Mouse (Mus musculus) lung, embryonic 16.5 days (tissue): ENCODE measurements around the gene Ccnd3. TPM values are rescaled to one million over a fixed set of nuclear protein-coding genes. Genes with fewer than 3 reads are reported as not detected.
A peak's percentile ranks its signal among the peaks of the same experiment; 100 is the strongest.
"Not testable (repeated sequence)": the region's sequence is repeated elsewhere in the genome, so short reads cannot be mapped to it uniquely, and the experiment has no call there.

Source experiments
- ATAC-seq: fragments of 200-750 bp; cut with Nextera tagmentation; 2 replicates; pipeline ENCODE4 v1.8.0; 2017; ENCODE audit warnings: low read depth, mild to moderate bottlenecking, moderate library complexity
- H3K27ac ChIP-seq: fragments of 300-500 bp; sonication (generic); 2 replicates; pipeline ENCODE4 v1.5.1; 2014; ENCODE audit warnings: mild to moderate bottlenecking, control low read depth, low read length
- H3K27me3 ChIP-seq: fragments of 300-500 bp; sonication (generic); 2 replicates; pipeline ENCODE4 v1.6.1; 2014; ENCODE audit warnings: low read depth, low read length, mixed read lengths; ENCODE audit not compliant: control insufficient read depth, insufficient read depth
- H3K36me3 ChIP-seq: fragments of 300-500 bp; sonication (generic); 2 replicates; pipeline ENCODE4 v1.6.1; 2014; ENCODE audit warnings: low read length; ENCODE audit not compliant: control insufficient read depth, insufficient read depth
- H3K4me1 ChIP-seq: fragments of 300-500 bp; sonication (generic); replicated peaks from 2 replicates; pipeline ENCODE4 v1.6.1; 2014; ENCODE audit warnings: low read length, mixed read lengths; ENCODE audit not compliant: control insufficient read depth, insufficient read depth
- H3K4me2 ChIP-seq: fragments of 300-500 bp; sonication (generic); 2 replicates; pipeline ENCODE4 v1.6.1; 2014; ENCODE audit warnings: low read depth, low read length, control low read depth
- H3K4me3 ChIP-seq: fragments of 300-500 bp; sonication (generic); 2 replicates; pipeline ENCODE4 v1.5.1; 2014; ENCODE audit warnings: mild to moderate bottlenecking, low read length, control low read depth
- H3K9ac ChIP-seq: fragments of 300-500 bp; sonication (generic); 2 replicates; pipeline ENCODE4 v1.6.1; 2014; ENCODE audit warnings: low read length, control low read depth
- H3K9me3 ChIP-seq: fragments of 300-500 bp; sonication (generic); 2 replicates; pipeline ENCODE4 v1.6.1; 2016; ENCODE audit warnings: low read length; ENCODE audit not compliant: control insufficient read depth
- WGBS: fragments of 180-500 bp; shearing (Covaris S2); extraction: QIAGEN DNeasy Blood & Tissue Kit; methylation state at CpG from one replicate; pipeline ENCODE4 v1.1.7; 2014; 5-methylcytosine and 5-hydroxymethylcytosine counted together
- polyA plus RNA-seq: library from polyadenylated mRNA; unstranded; fragments of >200 nt; fragmentation: Nextera tagmentation; extraction: Ambion mirVana; gene quantifications from 2 replicates; pipeline ENCODE4 v1.2.1, GENCODE M21; 2015

Ccnd3 gene
- polyA plus RNA-seq, 1 experiment from 2014 or later: 258 TPM

- Histone ChIP-seq H3K4me2 (no peak overlapping the region), H3K9me3 (no peaks in the 10 kb centered on the region)
Measured at GRCm38 (mm10) chr17:47492731-47493130, 12.1 kb upstream of the Ccnd3 start.

GRCm38 (mm10) chr17:47493653-47494052, 11.2 kb upstream of the Ccnd3 start:
- Histone ChIP-seq H3K4me1 (no peaks in the 10 kb centered on the region), H3K36me3 (peaks cover 55% of the 10 kb centered on the region), H3K4me3 (no peak overlapping the region), H3K27me3 (no peaks in the 10 kb centered on the region), H3K4me2 (no peak overlapping the region), H3K9me3 (no peaks in the 10 kb centered on the region), H3K27ac (no peak overlapping the region), H3K9ac (no peak overlapping the region)
- ATAC-seq: no peak
- WGBS: 88% methylated on average over 6 of the region's 6 CpGs

More at GRCm38 (mm10) chr17:47492731-47493130, 12.1 kb upstream of the Ccnd3 start:
- no peaks in the 10 kb centered on the region for H3K4me1 ChIP-seq
- peaks cover 48% of the 10 kb centered on the region for H3K36me3 ChIP-seq
- no peak overlapping the region for H3K9ac ChIP-seq
- 70% methylated on average over 6 of the region's 6 CpGs for WGBS
- H3K27ac ChIP-seq: no peak overlapping the region
- no peak for ATAC-seq
- H3K27me3 ChIP-seq: no peaks in the 10 kb centered on the region
- H3K4me3 ChIP-seq: no peak overlapping the region

- no peaks in the 10 kb centered on the region for H3K27me3 ChIP-seq
- ATAC-seq: no peak
- no peak overlapping the region for H3K9ac ChIP-seq
- 88% methylated on average over 11 of the region's 11 CpGs for WGBS
- no peaks in the 10 kb centered on the region for H3K4me1 ChIP-seq
- H3K4me3 ChIP-seq: no peak overlapping the region
- H3K9me3 ChIP-seq: no peaks in the 10 kb centered on the region
- H3K36me3 ChIP-seq: peaks cover 56% of the 10 kb centered on the region
- no peak overlapping the region for H3K4me2 ChIP-seq
- no peak overlapping the region for H3K27ac ChIP-seq
Measured at GRCm38 (mm10) chr17:47494132-47494531, 10.7 kb upstream of the Ccnd3 start.

GRCm38 (mm10) chr17:47501531-47501930, 3.3 kb upstream of the Ccnd3 start:
- peaks cover 21% of the 10 kb centered on the region for H3K36me3 ChIP-seq
- WGBS: 5% methylated on average over 11 of the region's 11 CpGs
- peak; percentile 0; the same call in 1 of the 2 replicates for ATAC-seq
- H3K27ac ChIP-seq: 0 out of 2 replicates have a peak overlapping the region, but pooled peaks have one; percentile 0
- peaks cover 27% of the 10 kb centered on the region for H3K4me1 ChIP-seq
- H3K4me3 ChIP-seq: peak overlapping the region; percentile 75
- H3K9ac ChIP-seq: peak overlapping the region; percentile 83
- peak overlapping the region; percentile 84 for H3K4me2 ChIP-seq
- H3K9me3 ChIP-seq: no peaks in the 10 kb centered on the region
- no peaks in the 10 kb centered on the region for H3K27me3 ChIP-seq

- 1% methylated on average over 40 of the region's 40 CpGs for WGBS
- peak within 1 kb of the TSS; percentile 75 for H3K4me3 ChIP-seq
- H3K4me2 ChIP-seq: peak within 1 kb of the TSS; percentile 84
- ATAC-seq: peak; percentile 93
- H3K4me1 ChIP-seq: peaks cover 27% of the 10 kb centered on the region
- no peaks in the 10 kb centered on the region for H3K27me3 ChIP-seq
- peak within 1 kb of the TSS; percentile 83 for H3K9ac ChIP-seq
- H3K9me3 ChIP-seq: no peaks in the 10 kb centered on the region
- peak within 1 kb of the TSS; percentile 79 for H3K27ac ChIP-seq
- peaks cover 17% of the 10 kb centered on the region for H3K36me3 ChIP-seq
Measured at GRCm38 (mm10) chr17:47501946-47502706, 2.7 kb upstream of the Ccnd3 start, which contains the start of gene Taf8. Gene Taf8, minus strand, starts transcription at chr17:47502292.

GRCm38 (mm10) chr17:47502707-47503045, 2.2 kb upstream of the Ccnd3 start:
- H3K36me3 ChIP-seq: peaks cover 14% of the 10 kb centered on the region
- H3K4me2 ChIP-seq: peak overlapping the region; percentile 70; the same call in 1 of the 2 replicates
- H3K4me3 ChIP-seq: peak overlapping the region; percentile 75; the same call in 1 of the 2 replicates
- H3K27me3 ChIP-seq, H3K9me3 ChIP-seq, ATAC-seq, H3K9ac ChIP-seq: not testable (repeated sequence)
- peaks cover 33% of the 10 kb centered on the region for H3K4me1 ChIP-seq
- 73% methylated on average over 6 of the region's 6 CpGs for WGBS
- peak overlapping the region; percentile 79 for H3K27ac ChIP-seq

- Histone ChIP-seq H3K27ac (peak overlapping the region; percentile 33; the same call in 1 of the 2 replicates), H3K4me1 (peaks cover 39% of the 10 kb centered on the region)
Measured at GRCm38 (mm10) chr17:47503689-47504088, 1.2 kb upstream of the Ccnd3 start.

GRCm38 (mm10) chr17:47504228-47504627, 623 bp upstream of the Ccnd3 start:
- Histone ChIP-seq H3K27ac (peak overlapping the region; percentile 33), H3K27me3 (no peaks in the 10 kb centered on the region), H3K9ac (peak overlapping the region; percentile 60), H3K36me3 (peaks cover 1% of the 10 kb centered on the region), H3K4me2 (peak overlapping the region; percentile 61), H3K4me1 (peaks cover 41% of the 10 kb centered on the region), H3K4me3 (peak overlapping the region; percentile 50), H3K9me3 (no peaks in the 10 kb centered on the region)
- WGBS: 39% methylated on average over 5 of the region's 5 CpGs
- no peak for ATAC-seq

More at GRCm38 (mm10) chr17:47503689-47504088, 1.2 kb upstream of the Ccnd3 start:
- no peak for ATAC-seq
- Histone ChIP-seq H3K4me3 (no peak overlapping the region), H3K27me3 (no peaks in the 10 kb centered on the region), H3K4me2 (no peak overlapping the region), H3K36me3 (peaks cover 6% of the 10 kb centered on the region), H3K9ac (no peak overlapping the region), H3K9me3 (no peaks in the 10 kb centered on the region)

- Histone ChIP-seq H3K27ac (peak overlapping the region; percentile 33), H3K9me3 (no peaks in the 10 kb centered on the region), H3K36me3 (no peaks in the 10 kb centered on the region), H3K4me3 (peak overlapping the region; percentile 50), H3K4me2 (peak overlapping the region; percentile 61), H3K9ac (peak overlapping the region; percentile 60), H3K27me3 (no peaks in the 10 kb centered on the region), H3K4me1 (peaks cover 46% of the 10 kb centered on the region)
- 50% methylated on average over 2 of the region's 2 CpGs for WGBS
- no peak for ATAC-seq
Measured at GRCm38 (mm10) chr17:47505566-47505965, 715 bp downstream of the Ccnd3 start.
